Mouse (Mus musculus) CH12.LX (cell line): ENCODE data around the gene Gm49337. TPM values are rescaled to one million over a fixed set of nuclear protein-coding genes. Genes with fewer than 3 reads are reported as not detected.

Source experiments
- DNase-seq: peaks from one replicate; pipeline ENCODE4 v3.0.0-alpha.2; 2013; ENCODE audit errors: extremely low read depth
- H3K27ac ChIP-seq: 2 replicates; pipeline ENCODE4 v1.5.1; 2012; ENCODE audit warnings: low read depth, mild to moderate bottlenecking, control low read depth, moderate library complexity; ENCODE audit not compliant: insufficient read depth
- H3K27me3 ChIP-seq: replicated peaks from 2 replicates; pipeline ENCODE3; 2012; ENCODE audit warnings: inconsistent platforms
- H3K36me3 ChIP-seq, 2 experiments: replicated peaks in 1 of 2; 2 replicates each; pipeline versions ENCODE3 to v1.6.1; 2012; ENCODE audit warnings: inconsistent platforms in 1 of 2, low read length in 1 of 2, mild to moderate bottlenecking in 1 of 2, mixed read lengths in 1 of 2, moderate library complexity in 1 of 2; ENCODE audit not compliant: control insufficient read depth in 1 of 2, insufficient read depth in 1 of 2
- H3K4me1 ChIP-seq, 2 experiments: 2 replicates each; pipeline ENCODE4 v1.6.1; 2012; ENCODE audit warnings: inconsistent platforms in 1 of 2, moderate library complexity in 1 of 2; ENCODE audit not compliant: insufficient read depth in 2 of 2, control insufficient read depth in 1 of 2
- H3K4me2 ChIP-seq: 2 replicates; pipeline ENCODE4 v1.6.1; 2012; ENCODE audit warnings: low read depth, mild to moderate bottlenecking, control low read depth; ENCODE audit not compliant: poor library complexity, insufficient read depth, severe bottlenecking
- H3K4me3 ChIP-seq, 3 experiments: fragments of 150-350 bp in 1 of 3; sonication (generic) in 1 of 3; replicated peaks in 1 of 3; 2 replicates each; pipeline versions ENCODE3 to v1.5.1; 2011 to 2012; ENCODE audit warnings: low read depth in 2 of 3, low read length in 2 of 3, mild to moderate bottlenecking in 2 of 3, moderate library complexity in 2 of 3, control low read depth in 1 of 3, improper control_type of control experiment in 1 of 3, inconsistent platforms in 1 of 3, mixed read lengths in 1 of 3; ENCODE audit not compliant: poor library complexity in 1 of 3
- H3K79me2 ChIP-seq: replicated peaks from 2 replicates; pipeline ENCODE4 v1.6.1; 2012; ENCODE audit warnings: mild to moderate bottlenecking, moderate library complexity; ENCODE audit not compliant: control insufficient read depth, poor library complexity, insufficient read depth, severe bottlenecking; ENCODE audit errors: extremely low read depth
- H3K9ac ChIP-seq: 2 replicates; pipeline ENCODE4 v1.6.1; 2012; ENCODE audit warnings: low read depth, mild to moderate bottlenecking, control low read depth, moderate library complexity; ENCODE audit not compliant: insufficient read depth
- H3K9me3 ChIP-seq: replicated peaks from 2 replicates; pipeline ENCODE3; 2012; ENCODE audit warnings: low read length, inconsistent platforms, mixed read lengths
- CHD2 ChIP-seq: IDR thresholded peaks from 2 replicates; pipeline ENCODE4 v1.6.1; 2011; ENCODE audit warnings: low read length, improper control_type of control experiment
- E2F4 ChIP-seq: IDR thresholded peaks from 2 replicates; pipeline ENCODE4 v1.6.1; 2011; ENCODE audit warnings: low read depth, low read length, improper control_type of control experiment; ENCODE audit not compliant: insufficient replicate concordance
- ELF1 ChIP-seq: IDR thresholded peaks from 2 replicates; pipeline ENCODE4 v1.6.1; 2014; ENCODE audit warnings: low read depth, mild to moderate bottlenecking, inconsistent platforms, low read length, improper control_type of control experiment
- EP300 ChIP-seq: IDR thresholded peaks from 2 replicates; pipeline ENCODE4 v1.6.1; 2011; ENCODE audit warnings: low read length, improper control_type of control experiment
- GABPA ChIP-seq: IDR thresholded peaks from 2 replicates; pipeline ENCODE4 v1.6.1; 2012; ENCODE audit warnings: low read depth, low read length, improper control_type of control experiment, inconsistent platforms; ENCODE audit not compliant: insufficient replicate concordance
- KAT2A ChIP-seq: IDR thresholded peaks from 2 replicates; pipeline ENCODE4 v1.6.1; 2012; ENCODE audit warnings: low read length, improper control_type of control experiment, inconsistent platforms; ENCODE audit not compliant: insufficient replicate concordance
- MAFK ChIP-seq: IDR thresholded peaks from 2 replicates; pipeline ENCODE4 v1.6.1; 2011; ENCODE audit warnings: low read length, improper control_type of control experiment; ENCODE audit not compliant: insufficient replicate concordance
- MAX ChIP-seq: IDR thresholded peaks from 2 replicates; pipeline ENCODE4 v1.6.1; 2011; ENCODE audit warnings: low read length, improper control_type of control experiment
- MAZ ChIP-seq: IDR thresholded peaks from 2 replicates; pipeline ENCODE4 v1.6.1; 2012; ENCODE audit warnings: low read depth, mild to moderate bottlenecking, inconsistent platforms, low read length, improper control_type of control experiment, moderate library complexity
- MXI1 ChIP-seq: IDR thresholded peaks from 2 replicates; pipeline ENCODE4 v1.6.1; 2011; ENCODE audit warnings: mild to moderate bottlenecking, low read depth, low read length, improper control_type of control experiment
- PAX5 ChIP-seq: IDR thresholded peaks from 2 replicates; pipeline ENCODE4 v1.6.1; 2012; ENCODE audit warnings: low read length, inconsistent platforms, mixed read lengths
- SIN3A ChIP-seq: IDR thresholded peaks from 2 replicates; pipeline ENCODE4 v1.6.1; 2012; ENCODE audit warnings: low read length, improper control_type of control experiment, inconsistent platforms
- TBP ChIP-seq: conservative IDR thresholded peaks from 2 replicates; pipeline ENCODE4 v1.6.1; 2011; ENCODE audit warnings: low read depth, low read length, improper control_type of control experiment
- TCF12 ChIP-seq: IDR thresholded peaks from 2 replicates; pipeline ENCODE4 v1.6.1; 2014; ENCODE audit warnings: low read depth, mild to moderate bottlenecking, inconsistent platforms, low read length, improper control_type of control experiment
- UBTF ChIP-seq: IDR thresholded peaks from 2 replicates; pipeline ENCODE4 v1.6.1; 2012; ENCODE audit warnings: low read depth, mild to moderate bottlenecking, inconsistent platforms, low read length, improper control_type of control experiment, moderate library complexity
- ZMIZ1 ChIP-seq: IDR thresholded peaks from 2 replicates; pipeline ENCODE4 v1.6.1; 2012; ENCODE audit warnings: low read depth, mild to moderate bottlenecking, inconsistent platforms, low read length, improper control_type of control experiment
- ZNF384 ChIP-seq: IDR thresholded peaks from 2 replicates; pipeline ENCODE4 v1.6.1; 2012; ENCODE audit warnings: low read depth, low read length, improper control_type of control experiment, inconsistent platforms
- dilution Hi-C: fragments of 300-500 bp; cut with MboI; formaldehyde crosslinking; loops from 2 replicates; pipeline ENCODE4 v1.14.3; 2020; ENCODE audit warnings: low sequenced_read_pairs; ENCODE audit not compliant: extremely low pct_unique_long_range_greater_than_20kb, extremely low pct_ligation_motif_present
- in situ Hi-C: fragments of 300-500 bp; cut with MboI; formaldehyde crosslinking; loops from 3 replicates; pipeline ENCODE4 v1.14.3; 2019; ENCODE audit warnings: low sequenced_read_pairs, low pct_ligation_motif_present, low pct_unique_long_range_greater_than_20kb, mixed read lengths
- polyA plus RNA-seq: library from polyadenylated mRNA; unstranded; fragments of >175 nt; gene quantifications from 2 replicates; pipeline ENCODE4 v1.2.1, GENCODE M21; 2012; ENCODE audit warnings: low read depth; ENCODE audit not compliant: insufficient read length
- total RNA-seq, 2 experiments: library from RNA; depleted of rRNA; stranded (reverse); fragments of 300-350 nt in 1 of 2; fragments of >200 nt in 1 of 2; gene quantifications; 2 replicates each; pipeline ENCODE4 v1.2.3; 2012 to 2014

Gene Gm49337
- total and polyA plus RNA-seq, 3 experiments, result not detected

- TF ChIP-seq TBP (no peak), ELF1 (no peak), EP300 (no peak), MAFK (no peak), UBTF (0 out of 2 replicates have a peak, but pooled peaks have one; percentile 44), MAZ (no peak), TCF12 (peak; percentile 59; the same call in 1 of the 2 replicates), E2F4 (no peak), PAX5 (no peak), KAT2A (no peak)
These were observed 22.9 kb upstream of the Gm49337 start (continued) for GRCm38 (mm10) chr4:116150156-116150861.

- no peak for TF ChIP-seq CHD2
- no peak for TF ChIP-seq MXI1
- no peak for TF ChIP-seq GABPA
- TF ChIP-seq ZNF384, result no peak
- 0 out of 2 replicates have a peak, but pooled peaks have one; percentile 29 for TF ChIP-seq MAX
- no peak for DNase-seq
- H3K27ac ChIP-seq, result no peak overlapping the region
- H3K9me3 ChIP-seq, result peaks cover 5% of the 10 kb centered on the region
- H3K79me2 ChIP-seq, result peaks cover 11% of the 10 kb centered on the region
- peak overlapping the region; percentile 91 for H3K4me2 ChIP-seq
- peak overlapping the region; percentile 69 to 87 (median 84) for H3K4me3 ChIP-seq
- no peaks in the 10 kb centered on the region for H3K27me3 ChIP-seq
- dilution Hi-C loops (no loop called here), in situ Hi-C loops (loop anchor here (25.0 kb wide), 2 partner anchors 186 to 661 kb away; partner anchors contain the start of genes Hpdl, Mutyh and Toe1)
- H3K9ac ChIP-seq, result peak overlapping the region; percentile 97
- H3K36me3 ChIP-seq, result peaks cover 39 to 44% of the 10 kb centered on the region in 2 experiments
- peaks cover 6 to 18% of the 10 kb centered on the region in 2 experiments; a peak in 2 of 4 replicates for H3K4me1 ChIP-seq
These were observed 22.3 kb upstream of the Gm49337 start for GRCm38 (mm10) chr4:116150862-116151221.

- peaks cover 43 to 48% of the 10 kb centered on the region in 2 experiments for H3K36me3 ChIP-seq
- H3K9ac ChIP-seq, result peak within 1 kb of the TSS; percentile 97
- H3K4me1 ChIP-seq, result peaks cover 6 to 18% of the 10 kb centered on the region in 2 experiments; a peak in 2 of 4 replicates
- no peak within 1 kb of the TSS for H3K27ac ChIP-seq
- peak within 1 kb of the TSS; percentile 71 to 87 (median 84) for H3K4me3 ChIP-seq
- H3K9me3 ChIP-seq, result peaks cover 5% of the 10 kb centered on the region
- in situ Hi-C loops (loop anchor here (25.0 kb wide), 2 partner anchors 186 to 661 kb away; partner anchors contain the start of genes Hpdl, Mutyh and Toe1), dilution Hi-C loops (no loop called here)
- peak within 1 kb of the TSS; percentile 91 for H3K4me2 ChIP-seq
- H3K27me3 ChIP-seq, result no peaks in the 10 kb centered on the region
- TF ChIP-seq ZMIZ1, result no peak
- TF ChIP-seq KAT2A, result no peak
- no peak for TF ChIP-seq SIN3A
- 0 out of 2 replicates have a peak, but pooled peaks have one; percentile 51 for TF ChIP-seq MXI1
- H3K79me2 ChIP-seq, result peaks cover 11% of the 10 kb centered on the region
- DNase-seq, result no peak
These were observed 21.9 kb upstream of the Gm49337 start, which contains the start of gene Lurap1 for GRCm38 (mm10) chr4:116151238-116151637. TSS of gene Lurap1 (minus strand) at chr4:116151338.
